Mouse (Mus musculus) thymus, postnatal 0 days (tissue): ENCODE measurements around the gene Slc35c2. TPM values are rescaled to one million over a fixed set of nuclear protein-coding genes. Genes with fewer than 3 reads are reported as not detected.

Source experiments
- DNase-seq: peaks from one replicate; pipeline ENCODE4 v3.0.0-alpha.2; 2015; ENCODE audit warnings: low spot score
- polyA plus RNA-seq: library from polyadenylated mRNA; unstranded; fragments of >200 nt; fragmentation: Nextera tagmentation; extraction: Ambion mirVana; gene quantifications from 2 replicates; pipeline ENCODE4 v1.2.1, GENCODE M21; 2015

Gene Slc35c2
- polyA plus RNA-seq, 1 experiment from 2014 or later, result 49.5 TPM

- no peak for DNase-seq
Observed at GRCm38 (mm10) chr2:165312381-165312780, 24.7 kb upstream of the Slc35c2 start.

- no peak for DNase-seq
Observed at GRCm38 (mm10) chr2:165311577-165311976, 23.9 kb upstream of the Slc35c2 start.

- DNase-seq, result no peak
Observed at GRCm38 (mm10) chr2:165310818-165311425, 23.3 kb upstream of the Slc35c2 start.

- no peak for DNase-seq
Observed at GRCm38 (mm10) chr2:165307801-165308200, 20.1 kb upstream of the Slc35c2 start.

GRCm38 (mm10) chr2:165305438-165305837, 17.8 kb upstream of the Slc35c2 start:
- no peak for DNase-seq

- no peak for DNase-seq
Observed at GRCm38 (mm10) chr2:165304819-165305218, 17.1 kb upstream of the Slc35c2 start.

GRCm38 (mm10) chr2:165303354-165304012, 15.8 kb upstream of the Slc35c2 start:
- no peak for DNase-seq

GRCm38 (mm10) chr2:165301409-165301808, 13.7 kb upstream of the Slc35c2 start:
- no peak for DNase-seq

GRCm38 (mm10) chr2:165300885-165301284, 13.2 kb upstream of the Slc35c2 start:
- DNase-seq, result no peak

- DNase-seq, result no peak
Observed at GRCm38 (mm10) chr2:165300424-165300823, 12.8 kb upstream of the Slc35c2 start.

- no peak for DNase-seq
Observed at GRCm38 (mm10) chr2:165297429-165297828, 9.8 kb upstream of the Slc35c2 start.

GRCm38 (mm10) chr2:165296571-165296970, 8.9 kb upstream of the Slc35c2 start:
- DNase-seq, result no peak

- no peak for DNase-seq
Observed at GRCm38 (mm10) chr2:165288315-165289031, 804 bp upstream of the Slc35c2 start.

- peak; percentile 27 for DNase-seq
Observed at GRCm38 (mm10) chr2:165286361-165287201, 1.1 kb downstream of the Slc35c2 start.

GRCm38 (mm10) chr2:165285621-165286020, 2.0 kb downstream of the Slc35c2 start:
- peak; percentile 51 for DNase-seq

- DNase-seq, result no peak
Observed at GRCm38 (mm10) chr2:165285034-165285433, 2.6 kb downstream of the Slc35c2 start.

GRCm38 (mm10) chr2:165284377-165284776, 3.3 kb downstream of the Slc35c2 start:
- no peak for DNase-seq

GRCm38 (mm10) chr2:165283644-165284043, 4.0 kb downstream of the Slc35c2 start:
- no peak for DNase-seq

GRCm38 (mm10) chr2:165281779-165282311, 5.8 kb downstream of the Slc35c2 start:
- DNase-seq, result no peak

- DNase-seq, result no peak
Observed at GRCm38 (mm10) chr2:165279351-165279750, 8.3 kb downstream of the Slc35c2 start.

GRCm38 (mm10) chr2:165277188-165277740, 10.4 kb downstream of the Slc35c2 start:
- no peak for DNase-seq
